Mouse (Mus musculus): Measurements from ENCODE around the gene Lhfpl2.

DNA sequence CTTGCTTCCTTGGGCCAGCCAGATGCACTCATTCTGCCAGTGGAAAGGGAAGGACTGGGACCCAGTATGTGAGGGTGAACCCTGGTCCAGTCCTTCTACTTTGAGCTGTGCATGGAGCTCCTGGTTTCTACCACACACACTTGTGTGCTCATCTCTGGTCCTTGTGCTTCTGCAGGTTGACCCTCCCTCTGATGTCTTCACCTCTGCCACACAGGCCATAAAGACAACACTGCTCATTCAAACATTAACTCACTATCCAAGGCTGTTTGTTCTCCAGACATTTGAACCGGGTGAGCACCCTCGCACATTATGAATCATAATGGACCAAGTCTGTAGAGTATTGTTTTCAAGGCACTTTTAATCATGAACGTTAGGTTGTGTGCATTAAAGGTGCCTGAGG is 37.0 kb downstream of the Lhfpl2 start:
- no peak for TF ChIP-seq CTCF (IDR thresholded peaks at IDR 0.05; ENCODE audit: control insufficient read depth, insufficient read depth, insufficient read length)
- no peak for TF ChIP-seq MYOG (IDR thresholded peaks at IDR 0.05; ENCODE audit: control insufficient read depth, extremely low read depth, insufficient read length)
